Mouse (Mus musculus) testis, adult 2 months (tissue): ENCODE measurements around the gene Isyna1.

ENCODE experiments used
- CTCF ChIP-seq: fragments of 200-500 bp; IDR thresholded peaks from 2 replicates; pipeline ENCODE4 v1.5.1; 2012; ENCODE audit warnings: low read depth, mild to moderate bottlenecking, inconsistent platforms, low read length, moderate library complexity; ENCODE audit not compliant: control insufficient read depth, insufficient read depth, insufficient replicate concordance
- POLR2A ChIP-seq: fragments of 200-500 bp; IDR thresholded peaks from 2 replicates; pipeline ENCODE4 v1.6.1; 2012; ENCODE audit warnings: low read depth, mild to moderate bottlenecking, inconsistent platforms, low read length, moderate library complexity; ENCODE audit not compliant: control insufficient read depth

DNA sequence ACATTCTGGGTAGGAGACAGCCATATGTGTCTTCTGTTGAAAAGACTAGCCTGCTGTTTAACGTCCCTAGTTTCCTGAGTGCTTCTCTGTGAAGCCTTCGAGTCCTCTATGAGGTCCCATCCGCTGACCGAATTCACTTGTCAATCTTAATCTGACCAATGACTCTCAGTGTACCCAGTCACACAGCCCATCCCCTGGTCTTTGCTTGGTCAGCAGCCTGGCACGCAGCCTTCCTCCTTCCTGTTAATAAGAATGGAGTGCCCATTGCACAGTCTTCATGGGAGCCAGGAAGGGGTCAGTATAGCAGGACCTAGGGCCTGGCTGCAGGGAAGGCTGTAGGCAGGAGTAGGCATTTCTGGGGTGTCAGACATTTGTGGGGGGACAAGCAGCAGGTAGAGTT lies 20.3 kb downstream of the Isyna1 start:
- TF ChIP-seq CTCF: no peak
- TF ChIP-seq POLR2A: no peak
